Mouse (Mus musculus): ENCODE data around the gene Abcb10.

DNA sequence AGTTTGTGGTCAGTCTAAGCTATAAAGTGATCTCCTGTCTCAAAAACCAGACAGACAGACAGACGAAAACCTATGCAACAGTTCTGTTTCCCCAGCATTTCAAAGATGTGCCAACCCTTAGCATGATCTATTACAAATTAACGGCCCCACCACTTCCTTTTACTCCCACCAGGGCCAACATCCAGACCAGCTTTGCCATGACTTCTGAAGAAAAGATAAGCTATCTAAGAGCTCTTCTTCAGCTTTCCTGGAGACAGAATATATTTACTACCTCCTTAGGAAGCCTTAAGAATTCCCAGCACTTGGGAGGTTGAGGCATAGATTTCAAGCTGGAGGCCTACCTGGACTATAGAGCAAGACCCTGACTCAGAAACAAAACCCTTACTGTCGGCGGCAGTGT lies 2.7 kb downstream of the Abcb10 start:
- TF ChIP-seq CTCF (IDR thresholded peaks at IDR 0.05; ENCODE audit: low read depth) = no peak
- TF ChIP-seq EP300 (IDR thresholded peaks at IDR 0.05; ENCODE audit: low read depth) = no peak
